Mouse (Mus musculus) hindbrain, postnatal 0 days (tissue): ENCODE measurements around the gene Mtcl1. TPM values are rescaled to one million over a fixed set of nuclear protein-coding genes. Genes with fewer than 3 reads are reported as not detected.

Source experiments
- ATAC-seq: fragments of 200-750 bp; cut with Nextera tagmentation; 2 replicates; pipeline ENCODE4 v1.8.0; 2017; ENCODE audit warnings: mild to moderate bottlenecking, moderate TSS enrichment, moderate library complexity
- DNase-seq: peaks from one replicate; pipeline ENCODE4 v3.0.0-alpha.2; 2015; ENCODE audit warnings: low spot score
- H3K27ac ChIP-seq: fragments of 300-500 bp; sonication (generic); 2 replicates; pipeline ENCODE4 v1.5.1; 2014; ENCODE audit warnings: mild to moderate bottlenecking
- H3K27me3 ChIP-seq: fragments of 300-500 bp; sonication (generic); 2 replicates; pipeline ENCODE4 v1.6.1; 2014; ENCODE audit warnings: low read length, mixed read lengths; ENCODE audit not compliant: insufficient read depth
- H3K36me3 ChIP-seq: fragments of 300-500 bp; sonication (generic); 2 replicates; pipeline ENCODE4 v1.6.1; 2014; ENCODE audit warnings: low read length, mixed read lengths; ENCODE audit not compliant: insufficient read depth
- H3K4me1 ChIP-seq: fragments of 300-500 bp; sonication (generic); 2 replicates; pipeline ENCODE4 v1.6.1; 2014; ENCODE audit warnings: antibody characterized with exemption, low read length, mixed read lengths; ENCODE audit not compliant: insufficient read depth
- H3K4me2 ChIP-seq: fragments of 300-500 bp; sonication (generic); 2 replicates; pipeline ENCODE4 v1.6.1; 2014; ENCODE audit warnings: low read depth, mild to moderate bottlenecking, low read length, moderate library complexity, mixed read lengths
- H3K4me3 ChIP-seq: fragments of 300-500 bp; sonication (generic); 2 replicates; pipeline ENCODE4 v1.5.1; 2014; ENCODE audit warnings: low read length
- H3K9ac ChIP-seq: fragments of 300-500 bp; sonication (generic); replicated peaks from 2 replicates; pipeline ENCODE4 v1.6.1; 2014; ENCODE audit warnings: mild to moderate bottlenecking, low read length, moderate library complexity, mixed read lengths
- H3K9me3 ChIP-seq: fragments of 300-500 bp; sonication (generic); 2 replicates; pipeline ENCODE4 v1.6.1; 2016; ENCODE audit warnings: low read length, mixed read lengths
- CTCF ChIP-seq: IDR thresholded peaks from 2 replicates; pipeline ENCODE4 v1.5.1; 2016; ENCODE audit warnings: antibody characterized with exemption, control low read depth, low read depth
- WGBS: fragments of 180-500 bp; shearing (Covaris S2); extraction: QIAGEN DNeasy Blood & Tissue Kit; methylation state at CpG from one replicate; pipeline ENCODE4 v1.1.7; 2014; 5-methylcytosine and 5-hydroxymethylcytosine counted together
- polyA plus RNA-seq: library from polyadenylated mRNA; unstranded; fragments of >200 nt; fragmentation: Nextera tagmentation; extraction: Ambion mirVana; gene quantifications from 2 replicates; pipeline ENCODE4 v1.2.1, GENCODE M21; 2015
- total RNA-seq: library from RNA; depleted of rRNA; stranded (reverse); fragments of >200 nt; gene quantifications from 2 replicates; pipeline ENCODE4 v1.2.3, GENCODE M21; 2014

The Mtcl1 gene
- total and polyA plus RNA-seq, 2 experiments from 2014 or later = 13.8 to 27.0 TPM

- Histone ChIP-seq H3K9ac (no peak overlapping the region), H3K9me3 (no peaks in the 10 kb centered on the region), H3K4me2 (no peak overlapping the region), H3K27ac (no peak overlapping the region), H3K27me3 (no peaks in the 10 kb centered on the region), H3K4me3 (no peak overlapping the region), H3K4me1 (no peaks in the 10 kb centered on the region), H3K36me3 (peaks cover 18% of the 10 kb centered on the region; the same call in 1 of the 2 replicates)
- ATAC-seq (no peak), DNase-seq (no peak)
- no peak for TF ChIP-seq CTCF
- 64% methylated on average over 6 of the region's 6 CpGs for WGBS
Observed at GRCm38 (mm10) chr17:66381338-66381737, 68.2 kb downstream of the Mtcl1 start.

- DNase-seq (no peak), ATAC-seq (no peak)
- Histone ChIP-seq H3K27me3 (no peaks in the 10 kb centered on the region), H3K4me2 (no peak overlapping the region), H3K27ac (no peak overlapping the region), H3K4me3 (no peak overlapping the region), H3K9me3 (no peaks in the 10 kb centered on the region), H3K4me1 (no peaks in the 10 kb centered on the region), H3K36me3 (peaks cover 18% of the 10 kb centered on the region; the same call in 1 of the 2 replicates), H3K9ac (no peak overlapping the region)
- 91% methylated on average over 22 of the region's 22 CpGs for WGBS
- no peak for TF ChIP-seq CTCF
Observed at GRCm38 (mm10) chr17:66379900-66380857, 69.4 kb downstream of the Mtcl1 start.

GRCm38 (mm10) chr17:66379308-66379707, 70.2 kb downstream of the Mtcl1 start:
- WGBS = 94% methylated on average over 24 of the region's 24 CpGs
- Histone ChIP-seq H3K9me3 (no peaks in the 10 kb centered on the region), H3K27ac (no peak overlapping the region), H3K4me3 (no peak overlapping the region), H3K4me2 (no peak overlapping the region), H3K36me3 (peaks cover 16% of the 10 kb centered on the region; the same call in 1 of the 2 replicates), H3K4me1 (no peaks in the 10 kb centered on the region), H3K9ac (no peak overlapping the region), H3K27me3 (no peaks in the 10 kb centered on the region)
- TF ChIP-seq CTCF = no peak
- no peak for ATAC-seq
- DNase-seq = no peak

- Histone ChIP-seq H3K36me3 (peaks cover 12% of the 10 kb centered on the region; the same call in 1 of the 2 replicates), H3K4me2 (no peak overlapping the region), H3K9ac (no peak overlapping the region), H3K4me1 (no peaks in the 10 kb centered on the region), H3K27me3 (no peaks in the 10 kb centered on the region), H3K4me3 (no peak overlapping the region), H3K27ac (no peak overlapping the region), H3K9me3 (no peaks in the 10 kb centered on the region)
- DNase-seq (no peak), ATAC-seq (no peak)
- TF ChIP-seq CTCF = no peak
- WGBS = 91% methylated on average over 17 of the region's 17 CpGs
Observed at GRCm38 (mm10) chr17:66378127-66378526, 71.4 kb downstream of the Mtcl1 start.

GRCm38 (mm10) chr17:66374633-66375272, 74.8 kb downstream of the Mtcl1 start:
- peak; percentile 23 for DNase-seq
- no peak overlapping the region for H3K4me3 ChIP-seq
- no peaks in the 10 kb centered on the region for H3K4me1 ChIP-seq
- H3K27ac ChIP-seq = no peak overlapping the region
- no peak overlapping the region for H3K4me2 ChIP-seq
- TF ChIP-seq CTCF = no peak
- H3K9ac ChIP-seq = no peak overlapping the region
- no peaks in the 10 kb centered on the region for H3K9me3 ChIP-seq
- ATAC-seq = peak; percentile 31; the same call in 1 of the 2 replicates
- no peaks in the 10 kb centered on the region for H3K27me3 ChIP-seq
- WGBS = 51% methylated on average over 14 of the region's 14 CpGs
- H3K36me3 ChIP-seq = peaks cover 12% of the 10 kb centered on the region; the same call in 1 of the 2 replicates

- no peak overlapping the region for H3K9ac ChIP-seq
- H3K4me1 ChIP-seq = no peaks in the 10 kb centered on the region
- DNase-seq = no peak
- no peak overlapping the region for H3K4me2 ChIP-seq
- WGBS = 86% methylated on average over 9 of the region's 9 CpGs
- peaks cover 4% of the 10 kb centered on the region; the same call in 1 of the 2 replicates for H3K36me3 ChIP-seq
- TF ChIP-seq CTCF = no peak
- ATAC-seq = no peak
- H3K27ac ChIP-seq = no peak overlapping the region
- H3K4me3 ChIP-seq = no peak overlapping the region
- no peaks in the 10 kb centered on the region for H3K27me3 ChIP-seq
- no peaks in the 10 kb centered on the region for H3K9me3 ChIP-seq
Observed at GRCm38 (mm10) chr17:66370867-66371266, 78.7 kb downstream of the Mtcl1 start.
